Mouse (Mus musculus) B cell, adult (primary cell): ENCODE measurements around the gene Elane. TPM values are rescaled to one million over a fixed set of nuclear protein-coding genes. Genes with fewer than 3 reads are reported as not detected.

ENCODE experiments used
- total RNA-seq: library from RNA; stranded (reverse); gene quantifications from 4 replicates; pipeline ENCODE4 v1.2.4, GENCODE M21; 2023; ENCODE audit not compliant: inconsistent age

Gene Elane
- not detected in 4 replicates for total RNA-seq

GRCm38 (mm10) chr10:79886054-79886453, at the start of gene Elane:
Gene Elane (plus strand): TSS chr10:79886247.

GRCm38 (mm10) chr10:79853860-79854795, 31.9 kb upstream of the Elane start, which contains the start of gene Ptbp1:
Gene Ptbp1 (plus strand): TSS chr10:79854427.

GRCm38 (mm10) chr10:79874290-79874862, 11.7 kb upstream of the Elane start, which contains the start of the genes Prtn3 and Plppr3:
Gene Prtn3 (plus strand): TSS chr10:79874476.
Gene Plppr3 (minus strand): TSS chr10:79874634.

GRCm38 (mm10) chr10:79890670-79891069, 4.6 kb downstream of the Elane start, which contains the start of gene Cfd:
Gene Cfd (plus strand): TSS chr10:79890853.

DNA sequence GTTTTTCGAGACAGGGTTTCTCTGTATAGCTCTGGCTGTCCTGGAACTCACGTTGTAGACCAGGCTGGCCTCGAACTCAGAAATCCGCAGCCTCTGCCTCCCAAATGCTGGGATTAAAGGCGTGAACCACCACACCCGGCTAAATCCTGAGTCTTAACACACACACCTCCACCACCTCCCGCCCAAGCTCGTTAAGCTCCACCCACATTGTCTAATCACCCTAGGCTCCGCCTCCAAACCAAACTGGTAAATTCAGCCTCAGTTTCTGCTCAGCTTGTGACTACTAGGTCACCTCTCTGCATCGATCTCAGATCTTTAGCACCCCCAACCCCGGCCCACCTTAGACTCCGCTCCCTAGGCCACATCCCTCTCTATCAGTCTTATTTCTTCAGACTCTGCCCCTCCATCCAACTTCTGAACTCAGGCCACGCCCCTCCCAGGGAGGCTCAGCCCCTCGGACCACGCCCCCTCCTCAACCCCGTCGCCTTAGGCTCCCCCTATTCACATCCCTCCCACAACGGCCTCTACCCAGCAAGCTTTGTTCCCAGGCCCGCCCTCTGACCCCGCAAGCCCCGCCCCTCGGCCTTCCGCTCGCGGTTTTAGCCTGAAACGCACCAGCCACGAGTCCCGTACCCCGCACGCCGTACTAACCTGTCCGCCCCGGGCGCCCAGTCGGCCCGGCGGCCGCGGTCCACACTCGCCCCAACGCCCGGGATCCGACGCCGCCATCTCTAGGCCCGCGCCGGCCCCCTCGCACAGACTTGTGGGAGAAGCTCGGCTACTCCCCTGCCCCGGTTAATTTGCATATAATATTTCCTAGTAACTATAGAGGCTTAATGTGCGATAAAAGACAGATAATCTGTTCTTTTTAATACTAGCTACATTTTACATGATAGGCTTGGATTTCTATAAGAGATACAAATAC, 22.4 kb downstream of the Elane start, which contains the start of gene Med16:
Gene Med16, minus strand, starts transcription at position 757 of the 925 bp plus-strand sequence.

DNA sequence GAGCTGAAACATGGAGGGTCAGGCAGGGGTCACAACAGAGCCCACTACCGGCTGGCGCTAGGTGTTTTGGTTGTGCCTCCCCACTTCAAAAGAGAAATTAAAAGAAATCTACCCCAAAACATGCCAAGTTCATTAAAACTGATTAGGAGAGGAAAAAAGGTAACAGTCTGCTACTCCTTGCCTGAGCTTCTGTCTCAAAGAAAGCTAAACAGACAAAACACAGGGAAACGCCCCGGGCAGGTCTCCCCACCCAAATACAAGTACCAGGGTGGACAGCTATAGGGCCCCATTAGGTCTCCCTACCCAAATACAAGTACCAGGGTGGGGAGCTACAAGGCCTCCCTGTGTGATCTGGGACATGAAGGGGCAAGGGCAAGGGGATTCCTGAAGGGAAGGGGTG, 24.5 kb downstream of the Elane start, which contains the start of gene Gm26602:
Gene Gm26602, plus strand, starts transcription at position 301 of the 400 bp plus-strand sequence.

GRCm38 (mm10) chr10:79916808-79917531, 30.9 kb downstream of the Elane start, which contains the start of gene Kiss1r:
Gene Kiss1r (plus strand): TSS chr10:79916971.

DNA sequence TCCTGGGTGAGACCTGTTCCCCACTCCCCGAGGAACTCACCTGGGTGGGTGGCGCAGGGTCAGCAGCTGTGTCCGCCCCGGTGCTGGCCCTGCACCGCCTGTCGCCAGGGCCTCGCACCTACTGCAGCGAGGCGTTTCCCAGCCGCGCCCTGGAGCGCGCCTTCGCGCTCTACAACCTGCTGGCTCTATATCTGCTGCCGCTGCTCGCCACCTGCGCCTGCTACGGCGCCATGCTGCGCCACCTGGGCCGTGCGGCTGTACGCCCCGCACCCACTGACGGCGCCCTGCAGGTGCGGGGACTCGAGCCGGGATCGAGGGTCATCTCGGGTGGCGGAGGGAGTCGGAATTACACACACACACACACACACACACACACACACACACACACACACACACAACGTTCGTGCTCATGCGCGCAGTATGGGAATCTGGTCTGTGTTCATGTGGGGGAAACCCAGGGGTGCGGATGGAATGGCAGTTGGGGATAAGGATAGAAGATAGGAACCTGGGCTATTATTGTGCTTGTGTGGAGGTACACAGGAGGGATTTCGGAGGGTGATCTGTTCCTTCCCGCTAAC, 35.0 kb downstream of the Elane start, which contains the start of gene R3hdm4:
Gene R3hdm4, minus strand, starts transcription at position 251 of the 578 bp plus-strand sequence.

DNA sequence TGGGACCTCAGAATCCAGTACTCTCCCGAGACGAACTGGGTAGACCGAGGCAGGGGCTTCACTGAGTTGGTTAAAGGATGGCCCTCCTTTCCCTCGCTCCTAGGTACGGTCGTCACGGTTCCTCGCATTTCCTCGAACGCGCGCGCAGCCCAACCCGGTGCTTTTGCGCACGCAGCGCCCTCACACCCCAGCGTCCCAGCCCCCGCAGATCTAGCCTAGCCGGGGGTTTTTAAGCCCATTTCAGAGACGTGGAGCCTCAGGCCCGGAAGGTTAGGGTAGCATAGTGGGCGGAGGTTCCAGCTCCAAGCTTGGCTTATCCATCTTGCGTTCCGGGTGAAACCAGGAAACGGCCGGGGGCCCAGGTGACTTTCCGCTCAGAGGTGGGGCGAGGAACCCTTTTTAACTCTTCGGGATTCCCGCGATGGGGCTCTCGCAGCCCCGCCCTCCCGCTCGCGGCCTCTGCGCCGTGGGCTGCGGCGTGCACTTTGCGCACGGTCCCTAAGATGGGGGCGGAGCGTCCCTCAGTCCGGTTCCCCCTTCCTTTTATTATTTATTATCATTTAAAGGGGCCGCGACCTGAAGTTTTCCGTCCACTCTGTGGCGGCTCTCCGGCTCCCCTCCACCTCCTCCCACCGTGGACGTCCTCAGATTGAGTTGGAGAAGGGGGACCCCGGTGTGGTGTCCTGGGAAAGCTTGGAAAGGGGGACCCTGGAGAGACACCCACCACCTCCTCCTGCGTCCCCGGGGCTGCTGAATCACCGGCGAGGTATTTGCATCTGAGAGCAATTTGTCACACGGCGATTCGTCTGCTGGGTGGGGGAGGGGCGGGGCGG, 40.7 kb downstream of the Elane start, which contains the start of gene Arid3a:
Gene Arid3a, plus strand, starts transcription at position 553 of the 833 bp plus-strand sequence.

Other genes with a start within 250 kb of the Elane start
- not detected in 4 replicates for gene Shc2, start 248.3 kb upstream of the Elane start, total RNA-seq
- not detected in 4 replicates for gene Odf3l2, start 240.5 kb upstream of the Elane start, total RNA-seq
- gene Madcam1, start 221.7 kb upstream of the Elane start, total RNA-seq = not detected in 4 replicates
- gene Tpgs1, start 216.9 kb upstream of the Elane start, total RNA-seq = 13.7 to 19.6 TPM (median 17.1 TPM) in 4 replicates
- 64.7 to 70.9 TPM (median 68.3 TPM) in 4 replicates for gene Cdc34, start 204.1 kb upstream of the Elane start, total RNA-seq
- 1.2 to 2.8 TPM (median 2.1 TPM) in 4 replicates for gene Gzmm, start 197.2 kb upstream of the Elane start, total RNA-seq
- gene Bsg, start 181.8 kb upstream of the Elane start, total RNA-seq = 101 to 112 TPM (median 107 TPM) in 4 replicates
- gene Hcn2, start 169.6 kb upstream of the Elane start, total RNA-seq = 0.26 TPM in 1 of 4 replicates, not detected in the others
- gene Polrmt, start 139.7 kb upstream of the Elane start, total RNA-seq = 55.6 to 79.9 TPM (median 71.2 TPM) in 4 replicates
- gene Fgf22, start 131.2 kb upstream of the Elane start, total RNA-seq = not detected in 4 replicates
- gene Rnf126, start 119.3 kb upstream of the Elane start, total RNA-seq = 52.1 to 65.8 TPM (median 59.1 TPM) in 4 replicates
- 1.1 to 2.1 TPM (median 1.7 TPM) in 4 replicates for gene Fstl3, start 109.0 kb upstream of the Elane start, total RNA-seq
- gene Prss57, start 95.3 kb upstream of the Elane start, total RNA-seq = not detected in 4 replicates
- gene Palm, start 92.7 kb upstream of the Elane start, total RNA-seq = 5.9 to 8.0 TPM (median 6.7 TPM) in 4 replicates
- not detected in 4 replicates for gene Misp, start 65.3 kb upstream of the Elane start, total RNA-seq
- 430 to 480 TPM (median 445 TPM) in 4 replicates for gene Ptbp1, start 31.8 kb upstream of the Elane start, total RNA-seq
- gene Prtn3, start 11.8 kb upstream of the Elane start, total RNA-seq = not detected in 4 replicates
- 0.27 to 1.1 TPM (median 0.75 TPM) in 4 replicates for gene Plppr3, start 11.6 kb upstream of the Elane start, total RNA-seq
- not detected in 4 replicates for gene Cfd, start 4.6 kb downstream of the Elane start, total RNA-seq
- 76.7 to 86.8 TPM (median 80.6 TPM) in 4 replicates for gene Med16, start 22.7 kb downstream of the Elane start, total RNA-seq
- gene Gm26602, start 24.6 kb downstream of the Elane start, total RNA-seq = not detected in 4 replicates
- 0.16 to 0.90 TPM (median 0.41 TPM) in 4 replicates for gene Kiss1r, start 30.7 kb downstream of the Elane start, total RNA-seq
- gene R3hdm4, start 35.0 kb downstream of the Elane start, total RNA-seq = 97.6 to 112 TPM (median 107 TPM) in 4 replicates
- gene Arid3a, start 40.8 kb downstream of the Elane start, total RNA-seq = 33.9 to 40.6 TPM (median 35.9 TPM) in 4 replicates
- gene Wdr18, start 73.9 kb downstream of the Elane start, total RNA-seq = 40.2 to 51.6 TPM (median 44.7 TPM) in 4 replicates
- 0.21 TPM in 1 of 4 replicates, not detected in the others for gene Grin3b, start 84.5 kb downstream of the Elane start, total RNA-seq
- 157 to 164 TPM (median 160 TPM) in 4 replicates for gene Tmem259, start 98.1 kb downstream of the Elane start, total RNA-seq
- 325 to 361 TPM (median 340 TPM) in 4 replicates for gene Cnn2, start 102.3 kb downstream of the Elane start, total RNA-seq
- 53.9 to 56.0 TPM (median 54.6 TPM) in 4 replicates for gene Abca7, start 110.2 kb downstream of the Elane start, total RNA-seq
- 493 to 520 TPM (median 510 TPM) in 4 replicates for gene Arhgap45, start 130.4 kb downstream of the Elane start, total RNA-seq
- 73.4 to 86.2 TPM (median 75.9 TPM) in 4 replicates for gene Polr2e, start 153.5 kb downstream of the Elane start, total RNA-seq
- gene Gpx4, start 160.9 kb downstream of the Elane start, total RNA-seq = 124 to 132 TPM (median 128 TPM) in 4 replicates
- 109 to 122 TPM (median 117 TPM) in 4 replicates for gene Sbno2, start 219.3 kb downstream of the Elane start, total RNA-seq
- gene Stk11, start 229.6 kb downstream of the Elane start, total RNA-seq = 173 to 183 TPM (median 178 TPM) in 4 replicates